Mouse (Mus musculus) limb, embryonic 10.5 days (tissue): ENCODE data around the gene P4ha2. TPM values are rescaled to one million over a fixed set of nuclear protein-coding genes. Genes with fewer than 3 reads are reported as not detected.

ENCODE experiments used
- DNase-seq: peaks from one replicate; pipeline ENCODE4 v3.0.0-alpha.2; 2017; ENCODE audit warnings: low spot score
- H3K27ac ChIP-seq: fragments of 300-500 bp; sonication (generic); 2 replicates; pipeline ENCODE4 v1.5.1; 2016; ENCODE audit warnings: mild to moderate bottlenecking
- H3K27me3 ChIP-seq: fragments of 300-500 bp; sonication (generic); 2 replicates; pipeline ENCODE4 v1.6.1; 2016; ENCODE audit warnings: low read depth, mild to moderate bottlenecking; ENCODE audit not compliant: poor library complexity, severe bottlenecking
- H3K36me3 ChIP-seq: fragments of 300-500 bp; sonication (generic); 2 replicates; pipeline ENCODE4 v1.6.1; 2016; ENCODE audit warnings: mild to moderate bottlenecking, moderate library complexity
- H3K4me1 ChIP-seq: fragments of 300-500 bp; sonication (generic); 2 replicates; pipeline ENCODE4 v1.6.1; 2016
- H3K4me3 ChIP-seq: fragments of 300-500 bp; sonication (generic); 2 replicates; pipeline ENCODE4 v1.5.1; 2016; ENCODE audit warnings: mild to moderate bottlenecking, moderate library complexity
- H3K9me3 ChIP-seq: fragments of 300-500 bp; sonication (generic); replicated peaks from 2 replicates; pipeline ENCODE4 v1.6.1; 2016; ENCODE audit warnings: mild to moderate bottlenecking
- WGBS: fragments of 180-500 bp; shearing (Covaris S2); methylation state at CpG from one replicate; pipeline ENCODE4 v1.1.7; 2016; 5-methylcytosine and 5-hydroxymethylcytosine counted together
- polyA plus RNA-seq: library from polyadenylated mRNA; unstranded; fragments of >200 nt; fragmentation: Nextera tagmentation; extraction: Ambion mirVana; gene quantifications from 2 replicates; pipeline ENCODE4 v1.2.1, GENCODE M21; 2016

P4ha2 gene
- polyA plus RNA-seq, 1 experiment from 2014 or later, result 38.7 TPM

DNA sequence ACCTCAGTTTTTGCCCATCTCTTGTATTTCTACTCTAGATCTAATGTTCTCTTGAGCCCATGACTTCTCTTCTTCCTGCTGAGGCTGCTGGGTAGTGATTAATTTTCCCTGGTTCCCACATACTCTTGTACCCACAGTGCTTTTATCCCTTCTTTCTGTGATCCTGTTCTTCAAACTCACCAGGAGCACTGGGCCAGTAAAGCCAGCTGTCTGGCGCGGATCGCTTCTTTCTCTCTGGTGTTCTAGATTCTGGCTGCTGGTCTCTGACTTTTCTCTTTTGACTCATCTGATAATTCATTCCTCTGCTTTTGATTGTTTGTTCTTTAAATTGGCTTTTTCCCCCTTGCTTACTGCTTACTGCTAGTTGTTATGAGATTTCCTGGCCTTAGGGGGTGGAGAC lies 14.9 kb downstream of the P4ha2 start:
- H3K9me3 ChIP-seq, result no peaks in the 10 kb centered on the region
- peaks cover 30% of the 10 kb centered on the region for H3K4me1 ChIP-seq
- H3K4me3 ChIP-seq, result no peak overlapping the region
- DNase-seq, result no peak
- H3K36me3 ChIP-seq, result peaks cover 43% of the 10 kb centered on the region
- H3K27ac ChIP-seq, result no peak overlapping the region
- WGBS, result 95% methylated on average over 3 of the region's 3 CpGs
- no peaks in the 10 kb centered on the region for H3K27me3 ChIP-seq

DNA sequence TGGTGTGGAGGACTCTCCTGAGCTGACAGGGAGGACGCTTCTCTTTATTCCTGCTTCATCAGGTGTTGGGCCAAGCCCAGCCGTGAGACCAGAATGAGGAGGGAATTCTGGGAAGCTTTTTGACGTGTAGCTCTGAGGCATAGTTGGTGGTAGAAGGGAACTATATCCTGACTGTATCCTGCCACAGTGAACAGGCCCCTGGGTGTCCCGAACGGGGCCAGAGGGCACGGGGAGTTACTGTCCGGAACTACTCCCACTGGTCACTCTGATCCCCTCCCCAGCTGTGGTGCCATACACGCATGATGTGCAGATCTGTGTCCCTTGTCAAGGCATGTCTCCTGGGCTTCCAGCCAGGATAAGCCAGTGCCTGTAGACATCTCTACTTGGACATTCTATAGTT lies 15.4 kb downstream of the P4ha2 start:
- H3K27ac ChIP-seq, result no peak overlapping the region
- no peaks in the 10 kb centered on the region for H3K27me3 ChIP-seq
- H3K36me3 ChIP-seq, result peaks cover 43% of the 10 kb centered on the region
- H3K4me3 ChIP-seq, result no peak overlapping the region
- no peak for DNase-seq
- H3K9me3 ChIP-seq, result no peaks in the 10 kb centered on the region
- WGBS, result 89% methylated on average over 8 of the region's 8 CpGs
- peaks cover 30% of the 10 kb centered on the region for H3K4me1 ChIP-seq

DNA sequence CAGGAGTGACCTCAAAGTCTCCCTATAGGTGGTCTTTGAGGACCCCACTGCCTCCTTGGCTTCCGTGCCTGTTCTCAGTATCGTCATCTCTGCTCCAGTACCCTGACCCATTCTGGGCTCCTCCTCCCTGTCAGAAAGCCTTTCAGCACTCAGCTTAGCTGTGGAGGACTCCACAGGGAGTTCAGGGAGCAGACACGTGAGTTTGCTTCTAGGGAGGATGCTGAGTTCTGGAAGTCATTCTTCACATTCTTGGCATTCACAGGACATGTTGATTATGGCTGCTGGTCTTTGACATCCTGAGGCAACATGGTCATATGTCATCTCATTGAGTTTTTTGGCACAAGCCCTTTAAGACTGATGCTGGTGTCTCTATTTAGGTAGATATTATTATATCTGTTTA lies 16.0 kb downstream of the P4ha2 start:
- H3K27me3 ChIP-seq, result no peaks in the 10 kb centered on the region
- H3K27ac ChIP-seq, result no peak overlapping the region
- 67% methylated on average over 3 of the region's 3 CpGs for WGBS
- DNase-seq, result no peak
- peaks cover 42% of the 10 kb centered on the region for H3K36me3 ChIP-seq
- no peak overlapping the region for H3K4me3 ChIP-seq
- peaks cover 30% of the 10 kb centered on the region for H3K4me1 ChIP-seq
- H3K9me3 ChIP-seq, result no peaks in the 10 kb centered on the region

DNA sequence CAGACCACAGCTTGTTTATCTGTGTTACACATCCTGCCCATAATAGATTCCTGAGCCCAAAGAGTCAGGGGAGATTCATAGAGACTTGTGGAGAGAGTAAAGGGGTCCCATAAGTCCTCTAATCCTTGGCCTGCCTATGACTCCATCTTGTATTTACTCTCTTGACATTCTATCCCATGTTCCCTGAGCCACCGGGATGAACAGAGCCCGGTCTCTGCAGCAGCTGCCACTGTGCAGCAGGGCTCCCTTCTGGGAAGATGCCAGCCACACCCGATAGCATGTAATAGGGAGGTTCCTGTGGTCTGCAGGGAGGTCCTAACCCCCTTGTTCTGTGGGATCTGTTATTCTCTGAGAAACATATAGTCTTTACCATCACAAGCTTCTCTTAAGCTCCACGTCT lies 16.5 kb downstream of the P4ha2 start:
- Histone ChIP-seq H3K36me3 (peaks cover 37% of the 10 kb centered on the region), H3K4me3 (no peak overlapping the region), H3K9me3 (no peaks in the 10 kb centered on the region), H3K27me3 (no peaks in the 10 kb centered on the region), H3K4me1 (peaks cover 30% of the 10 kb centered on the region), H3K27ac (no peak overlapping the region)
- DNase-seq, result no peak
- 91% methylated on average over 4 of the region's 4 CpGs for WGBS

DNA sequence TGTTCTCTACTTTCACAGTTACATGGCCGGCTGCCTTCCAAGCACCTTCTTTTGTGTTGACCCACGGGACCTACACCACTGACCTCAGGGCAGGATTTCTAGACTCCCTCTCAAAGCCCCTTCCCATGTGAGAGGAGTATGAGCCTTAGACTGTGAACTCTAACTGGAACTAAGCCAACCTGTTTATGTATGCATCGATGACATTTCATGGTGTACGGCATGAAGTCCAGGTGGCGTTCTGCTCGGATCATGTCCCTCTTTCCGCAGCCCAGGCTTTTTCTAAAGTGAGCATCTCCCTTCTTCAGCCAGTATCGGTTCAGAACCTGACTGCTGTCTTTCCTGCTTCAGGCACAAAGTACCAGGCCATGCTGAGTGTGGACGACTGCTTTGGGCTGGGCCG lies 17.2 kb downstream of the P4ha2 start:
- Histone ChIP-seq H3K27me3 (no peaks in the 10 kb centered on the region), H3K27ac (no peak overlapping the region), H3K9me3 (no peaks in the 10 kb centered on the region), H3K4me1 (peaks cover 28% of the 10 kb centered on the region), H3K36me3 (peaks cover 37% of the 10 kb centered on the region), H3K4me3 (no peak overlapping the region)
- no peak for DNase-seq
- 93% methylated on average over 10 of the region's 10 CpGs for WGBS

DNA sequence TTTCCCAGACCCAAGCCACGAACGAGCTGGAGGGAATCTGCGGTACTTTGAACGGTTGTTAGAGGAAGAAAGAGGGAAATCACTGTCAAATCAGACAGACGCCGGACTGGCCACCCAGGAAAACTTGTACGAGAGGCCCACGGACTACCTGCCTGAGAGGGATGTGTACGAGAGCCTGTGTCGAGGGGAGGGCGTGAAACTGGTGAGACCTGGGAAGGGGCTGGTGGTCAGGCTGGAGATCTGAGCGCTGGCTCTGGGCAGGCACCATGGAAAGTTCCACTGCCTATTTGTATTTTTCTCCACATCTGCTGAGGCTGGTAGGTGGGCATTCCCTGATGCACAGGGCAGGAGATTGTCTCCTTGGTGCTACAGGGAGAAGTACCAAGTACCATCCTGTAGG lies 19.2 kb downstream of the P4ha2 start:
- Histone ChIP-seq H3K4me1 (0 out of 2 replicates have a peak, but pooled peaks cover 8% of the 10 kb centered on the region), H3K36me3 (peaks cover 37% of the 10 kb centered on the region), H3K4me3 (no peak overlapping the region), H3K9me3 (no peaks in the 10 kb centered on the region), H3K27ac (no peak overlapping the region), H3K27me3 (no peaks in the 10 kb centered on the region)
- WGBS, result 88% methylated on average over 12 of the region's 12 CpGs
- no peak for DNase-seq

DNA sequence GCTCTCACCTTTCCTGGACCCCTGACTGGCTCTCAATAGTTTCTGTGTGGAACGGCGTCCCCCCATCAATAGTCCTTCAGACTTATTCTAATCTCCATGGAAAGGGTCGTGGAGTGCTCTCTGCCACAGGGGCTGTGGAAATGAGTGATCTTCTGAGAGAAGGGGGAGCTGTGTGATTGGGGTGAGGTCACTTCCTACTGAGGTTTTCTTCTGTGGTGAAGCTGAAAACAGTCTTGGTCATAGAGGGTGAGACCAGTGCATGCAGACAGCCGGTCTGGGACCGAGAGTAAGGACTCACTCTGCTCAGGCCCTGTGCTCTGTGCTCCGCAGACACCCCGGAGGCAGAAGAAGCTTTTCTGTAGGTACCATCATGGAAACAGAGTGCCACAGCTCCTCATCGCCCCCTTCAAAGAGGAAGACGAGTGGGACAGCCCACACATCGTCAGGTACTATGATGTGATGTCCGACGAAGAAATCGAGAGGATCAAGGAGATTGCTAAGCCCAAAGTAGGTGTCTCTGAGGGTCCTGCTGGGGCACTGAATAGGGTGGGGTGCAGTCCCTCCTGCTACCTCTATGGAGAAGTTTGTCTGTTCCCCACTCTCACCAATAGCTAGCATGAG lies 20.0 kb downstream of the P4ha2 start:
- DNase-seq, result no peak
- no peak overlapping the region for H3K4me3 ChIP-seq
- no peak overlapping the region for H3K27ac ChIP-seq
- 91% methylated on average over 13 of the region's 13 CpGs for WGBS
- peaks cover 44% of the 10 kb centered on the region for H3K36me3 ChIP-seq
- H3K27me3 ChIP-seq, result 0 out of 2 replicates have a peak, but pooled peaks cover 5% of the 10 kb centered on the region
- H3K9me3 ChIP-seq, result no peaks in the 10 kb centered on the region
- peaks cover 14% of the 10 kb centered on the region; the same call in 1 of the 2 replicates for H3K4me1 ChIP-seq

DNA sequence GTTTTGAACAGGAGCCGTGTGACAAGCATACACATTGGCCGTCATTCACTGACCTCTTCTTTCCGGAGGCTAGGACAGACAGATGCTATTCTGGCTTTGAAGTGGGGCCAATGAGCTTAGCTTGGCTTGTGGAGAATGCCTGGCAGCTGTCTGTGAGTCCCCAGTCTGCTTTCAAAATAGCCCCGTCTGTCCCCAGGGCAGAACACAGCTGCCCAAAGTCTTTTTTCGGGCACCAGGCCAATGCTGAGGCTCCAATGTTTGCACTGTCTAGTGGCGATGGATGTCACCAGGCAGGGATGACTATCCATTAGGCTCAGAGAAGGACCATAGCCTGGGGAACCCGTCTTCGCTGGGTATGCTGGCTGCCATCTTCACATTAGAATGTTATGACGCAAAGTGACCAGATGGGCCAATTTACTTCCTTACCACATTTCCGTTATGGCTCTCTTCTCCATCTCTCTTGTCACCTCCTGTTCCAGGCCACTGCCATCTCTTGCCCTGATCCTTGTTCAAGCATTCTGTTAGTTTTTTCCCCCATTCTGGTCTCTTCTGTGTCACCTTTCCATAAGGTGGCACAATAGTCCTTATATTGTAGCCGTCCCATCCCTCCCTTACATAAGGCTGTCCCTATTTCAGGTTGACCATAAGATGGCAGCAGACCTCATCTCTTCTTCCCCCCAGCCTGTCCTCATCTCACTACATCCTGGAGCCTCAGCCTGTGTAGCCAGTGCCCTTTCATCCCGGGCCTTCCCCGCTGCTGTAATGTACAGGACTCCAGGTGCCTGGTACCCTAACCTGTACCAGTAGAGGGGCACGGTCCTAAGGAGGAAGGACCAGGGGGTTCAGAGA lies 22.7 kb downstream of the P4ha2 start:
- Histone ChIP-seq H3K4me1 (peaks cover 38% of the 10 kb centered on the region), H3K27ac (no peak overlapping the region), H3K9me3 (no peaks in the 10 kb centered on the region), H3K4me3 (no peak overlapping the region), H3K27me3 (peaks cover 12% of the 10 kb centered on the region; the same call in 1 of the 2 replicates), H3K36me3 (peaks cover 40% of the 10 kb centered on the region)
- DNase-seq, result no peak
- 79% methylated on average over 14 of the region's 14 CpGs for WGBS

DNA sequence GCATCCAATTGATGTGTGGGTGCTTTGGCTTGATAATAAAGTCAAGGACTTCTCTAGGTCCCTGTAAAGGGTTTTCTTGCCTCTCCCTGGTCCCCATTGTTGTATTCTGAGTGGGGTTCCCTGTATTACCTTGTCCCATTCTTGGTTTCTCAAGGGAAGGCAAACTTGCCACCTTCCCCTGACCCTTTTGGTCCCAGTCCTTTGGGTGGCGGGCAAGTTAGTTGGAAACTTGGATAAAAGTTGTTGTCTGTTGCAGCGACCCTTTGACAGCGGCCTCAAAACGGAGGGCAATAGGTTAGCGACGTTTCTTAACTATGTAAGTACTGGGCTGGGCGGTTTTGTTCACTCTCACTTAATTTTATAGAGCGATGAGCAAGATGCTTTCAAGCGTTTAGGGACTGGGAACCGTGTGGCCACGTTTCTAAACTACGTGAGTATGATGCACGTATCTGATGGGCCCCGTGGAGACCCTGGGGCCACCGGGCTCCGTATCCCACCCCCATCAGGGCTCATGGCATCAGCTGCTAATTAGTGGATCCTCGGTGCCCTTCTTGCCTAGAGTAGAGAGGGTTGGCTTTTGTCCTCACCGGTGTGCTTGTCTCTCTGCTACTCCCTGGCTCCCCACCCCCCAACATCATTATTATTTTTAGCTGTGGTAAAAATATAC lies 26.2 kb downstream of the P4ha2 start:
- WGBS, result 51% methylated on average over 18 of the region's 18 CpGs
- peak; percentile 43 for DNase-seq
- H3K9me3 ChIP-seq, result no peaks in the 10 kb centered on the region
- peaks cover 39% of the 10 kb centered on the region for H3K4me1 ChIP-seq
- H3K4me3 ChIP-seq, result no peak overlapping the region
- H3K36me3 ChIP-seq, result peaks cover 26% of the 10 kb centered on the region
- peaks cover 12% of the 10 kb centered on the region; the same call in 1 of the 2 replicates for H3K27me3 ChIP-seq
- peak overlapping the region; percentile 77 for H3K27ac ChIP-seq

DNA sequence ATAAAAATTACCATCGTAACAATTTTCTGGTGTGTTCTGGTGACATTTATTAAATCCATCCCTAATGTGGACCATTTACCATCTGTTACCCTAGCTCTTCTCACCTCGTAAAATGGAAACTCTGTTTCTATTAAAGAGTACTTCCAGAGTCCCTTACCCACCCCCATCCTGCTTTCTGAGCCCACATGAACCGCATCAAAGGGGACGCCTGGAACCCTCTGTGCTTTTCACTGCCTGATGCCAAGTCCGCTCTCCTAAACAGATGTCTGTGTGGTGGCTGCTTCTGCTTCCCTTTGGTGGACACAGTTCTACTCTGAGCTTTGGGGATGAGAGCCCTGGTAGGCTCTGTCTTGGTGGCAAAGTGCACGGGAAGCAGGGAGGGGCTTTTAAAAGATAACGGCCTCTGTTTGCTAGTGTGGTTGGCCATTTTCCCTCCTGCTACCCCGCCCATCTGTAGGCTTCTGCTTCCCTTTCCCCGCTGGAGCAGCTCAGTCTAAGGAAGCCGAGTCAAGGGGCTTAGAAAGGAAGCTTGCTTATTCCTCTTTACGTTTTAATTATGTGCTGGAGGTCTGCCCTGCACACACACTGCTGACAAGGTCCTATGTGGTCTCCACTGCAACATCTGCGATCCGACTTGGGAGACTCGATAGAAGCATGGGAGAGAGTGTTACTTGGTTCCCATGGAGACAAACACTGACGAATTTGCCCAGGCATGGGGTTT lies 26.9 kb downstream of the P4ha2 start:
- WGBS, result 27% methylated on average over 15 of the region's 15 CpGs

DNA sequence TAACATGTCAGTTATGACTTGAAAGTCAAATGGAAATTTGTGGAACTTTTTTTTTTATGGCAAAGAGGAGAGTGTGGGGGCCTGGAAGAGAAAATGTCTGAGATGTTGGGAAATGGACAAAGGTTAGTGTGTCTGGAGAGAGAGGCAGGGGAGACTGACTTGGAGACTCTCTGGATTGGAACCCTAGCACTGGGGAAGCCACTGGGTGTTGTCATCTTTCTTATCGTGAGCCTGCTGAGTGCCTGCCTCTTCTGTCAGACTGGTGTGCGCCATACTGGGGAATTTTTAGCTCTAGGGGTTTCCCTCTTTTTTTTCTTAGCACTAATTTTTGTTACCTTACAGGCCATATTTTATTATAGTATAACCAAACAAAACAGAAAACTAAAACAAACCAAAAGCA lies 27.5 kb downstream of the P4ha2 start:
- H3K9me3 ChIP-seq, result no peaks in the 10 kb centered on the region
- peak overlapping the region; percentile 77 for H3K27ac ChIP-seq
- 79% methylated on average over 2 of the region's 2 CpGs for WGBS
- peaks cover 42% of the 10 kb centered on the region for H3K4me1 ChIP-seq
- peak overlapping the region; percentile 27 for H3K4me3 ChIP-seq
- peaks cover 12% of the 10 kb centered on the region; the same call in 1 of the 2 replicates for H3K27me3 ChIP-seq
- peaks cover 28% of the 10 kb centered on the region for H3K36me3 ChIP-seq
- no peak for DNase-seq

More for the DNA sequence above, 26.9 kb downstream of the P4ha2 start:
- Histone ChIP-seq H3K27ac (peak overlapping the region; percentile 77), H3K27me3 (peaks cover 12% of the 10 kb centered on the region; the same call in 1 of the 2 replicates), H3K36me3 (peaks cover 28% of the 10 kb centered on the region), H3K9me3 (no peaks in the 10 kb centered on the region), H3K4me3 (peak overlapping the region; percentile 27), H3K4me1 (peaks cover 39% of the 10 kb centered on the region)
- DNase-seq, result peak; percentile 64

DNA sequence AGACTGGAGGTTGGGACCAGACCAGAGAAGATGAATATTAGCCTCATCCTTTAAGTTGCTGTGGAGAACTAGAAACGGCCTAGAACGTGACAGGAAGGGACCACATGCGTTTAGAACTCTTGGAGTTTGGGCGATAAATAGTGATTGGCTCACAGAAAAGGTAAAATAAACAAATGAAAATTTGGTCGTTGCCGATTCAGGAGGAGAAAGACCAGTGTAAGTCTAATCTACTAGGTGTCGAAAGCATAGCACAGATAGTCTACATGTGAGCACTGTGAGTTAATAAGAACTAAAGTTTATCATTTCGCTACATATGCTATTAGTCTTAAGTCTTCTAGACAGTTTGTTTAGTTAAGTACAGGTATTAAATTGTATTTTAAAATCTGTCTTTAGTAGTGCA lies 30.1 kb downstream of the P4ha2 start:
- H3K27ac ChIP-seq, result no peak overlapping the region
- H3K27me3 ChIP-seq, result peaks cover 7% of the 10 kb centered on the region; the same call in 1 of the 2 replicates
- no peak overlapping the region for H3K4me3 ChIP-seq
- H3K4me1 ChIP-seq, result peaks cover 41% of the 10 kb centered on the region
- peaks cover 21% of the 10 kb centered on the region for H3K36me3 ChIP-seq
- DNase-seq, result no peak
- WGBS, result 93% methylated on average over 8 of the region's 8 CpGs
- H3K9me3 ChIP-seq, result no peaks in the 10 kb centered on the region
